Mouse (Mus musculus) spleen, postnatal 10 days (tissue): ENCODE results near the gene Prcc.

Source experiments
- DNase-seq, 2 experiments: peaks; one replicate each; pipeline ENCODE4 v3.0.0; 2021 to 2022; ENCODE audit warnings: low spot score in 2 of 2

Gene Prcc

GRCm38 (mm10) chr3:87885281-87886003, at the start of gene Prcc:
Prcc (minus strand) TSS chr3:87885608.
- peak; percentile 81 to 91 for DNase-seq

- DNase-seq = no peak
Observed at GRCm38 (mm10) chr3:87935201-87935600, 49.8 kb upstream of the Prcc start.

GRCm38 (mm10) chr3:87934501-87934900, 49.1 kb upstream of the Prcc start:
- no peak for DNase-seq

- DNase-seq = no peak
Observed at GRCm38 (mm10) chr3:87934026-87934425, 48.6 kb upstream of the Prcc start.

- DNase-seq = peak; percentile 88 to 95
Observed at GRCm38 (mm10) chr3:87930078-87930795, 44.8 kb upstream of the Prcc start, which contains the start of the genes Isg20l2 and Rrnad1. Isg20l2 (plus strand) TSS chr3:87930314. Rrnad1 (minus strand) TSS chr3:87930717.

GRCm38 (mm10) chr3:87929341-87930077, 44.1 kb upstream of the Prcc start:
- DNase-seq = no peak

- DNase-seq = no peak
Observed at GRCm38 (mm10) chr3:87927452-87927851, 42.0 kb upstream of the Prcc start.

- no peak for DNase-seq
Observed at GRCm38 (mm10) chr3:87924996-87925395, 39.6 kb upstream of the Prcc start.

- DNase-seq = no peak
Observed at GRCm38 (mm10) chr3:87920270-87920943, 35.0 kb upstream of the Prcc start.

GRCm38 (mm10) chr3:87919336-87920108, 34.1 kb upstream of the Prcc start, which contains the start of gene Mrpl24:
Mrpl24 (plus strand) TSS chr3:87919506.
- DNase-seq = peak; percentile 61 to 70

GRCm38 (mm10) chr3:87918551-87918950, 33.1 kb upstream of the Prcc start:
- DNase-seq = no peak

GRCm38 (mm10) chr3:87916990-87917389, 31.6 kb upstream of the Prcc start:
- DNase-seq = no peak

- DNase-seq = no peak
Observed at GRCm38 (mm10) chr3:87913891-87914290, 28.5 kb upstream of the Prcc start.

- DNase-seq = no peak
Observed at GRCm38 (mm10) chr3:87913491-87913890, 28.1 kb upstream of the Prcc start.

- peak in 1 of 2 experiments; percentile 63 for DNase-seq
Observed at GRCm38 (mm10) chr3:87910573-87911141, 25.2 kb upstream of the Prcc start.

- no peak for DNase-seq
Observed at GRCm38 (mm10) chr3:87909874-87910273, 24.5 kb upstream of the Prcc start.

GRCm38 (mm10) chr3:87909381-87909780, 24.0 kb upstream of the Prcc start:
- DNase-seq = no peak

- DNase-seq = no peak
Observed at GRCm38 (mm10) chr3:87907906-87908305, 22.5 kb upstream of the Prcc start.

- DNase-seq = peak; percentile 57 to 61
Observed at GRCm38 (mm10) chr3:87906981-87907857, 21.8 kb upstream of the Prcc start.

GRCm38 (mm10) chr3:87906601-87906980, 21.2 kb upstream of the Prcc start:
- DNase-seq = peak in 1 of 2 experiments; percentile 63
